Mouse (Mus musculus) R1 (cell line): ENCODE data around the gene Ssr1.
A peak's percentile ranks its signal among the peaks of the same experiment; 100 is the strongest.

Experiments used
- DNase-seq: peaks from one replicate; pipeline ENCODE4 v3.0.0-alpha.2; 2018; ENCODE audit warnings: low read depth, low spot score

Gene Ssr1

DNA sequence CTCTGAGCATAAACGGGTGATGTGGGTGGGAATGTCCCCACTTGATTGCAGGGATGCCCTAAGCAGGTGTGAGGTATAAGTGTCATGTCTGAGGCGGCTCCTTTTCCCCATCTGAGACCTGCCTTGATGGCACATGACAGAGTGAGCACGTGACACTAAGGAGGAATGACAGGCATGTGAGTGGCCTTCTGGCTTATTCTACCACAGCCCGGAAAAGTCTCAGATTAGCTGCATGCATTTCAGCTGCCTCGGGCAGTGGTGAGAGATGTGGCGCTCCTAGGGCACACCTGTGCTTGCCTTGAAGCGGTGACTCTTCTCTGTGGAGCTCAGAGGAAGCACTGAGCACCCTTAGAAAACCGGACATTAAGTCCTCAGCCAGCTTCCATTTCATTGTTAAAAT is 48.6 kb downstream of the Ssr1 start:
- DNase-seq, result no peak

DNA sequence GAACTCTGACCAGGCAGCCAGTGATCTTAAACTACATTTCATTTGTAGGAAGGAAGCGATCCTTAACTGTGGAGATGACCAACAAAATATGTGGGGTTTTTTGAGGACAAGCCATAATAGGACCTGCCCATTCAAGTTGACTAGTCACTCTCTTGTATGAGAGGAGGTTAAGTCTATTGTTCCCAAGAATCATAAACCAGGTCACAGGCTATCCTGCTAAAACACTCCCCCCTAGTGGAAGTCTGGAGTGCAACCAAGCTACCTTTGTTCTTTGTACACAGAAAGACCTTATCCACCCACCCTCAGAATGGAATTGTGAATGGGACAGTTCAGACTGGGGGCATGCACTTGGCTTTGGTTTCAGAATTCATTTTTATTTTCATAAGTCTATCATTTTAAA is 49.7 kb downstream of the Ssr1 start:
- peak; percentile 74 for DNase-seq

DNA sequence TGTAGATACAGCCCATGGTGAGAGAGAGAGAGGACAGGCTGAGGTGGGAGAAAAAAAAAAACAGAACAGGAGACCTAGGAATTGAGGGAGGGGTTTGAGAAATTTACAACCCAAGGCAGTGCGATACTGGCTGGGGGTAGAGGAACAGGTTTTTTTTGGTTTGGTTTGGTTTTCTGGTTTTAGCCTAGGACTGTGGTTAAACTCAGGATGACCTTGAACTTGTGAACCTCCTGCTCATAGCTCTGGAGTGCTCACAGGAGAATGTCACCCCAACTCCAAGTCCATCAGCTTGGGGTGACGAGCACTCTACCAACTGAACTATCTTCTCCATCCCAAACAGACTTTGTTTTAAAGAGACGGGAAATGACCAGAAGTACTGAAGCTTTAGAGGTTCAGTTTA is 50.6 kb downstream of the Ssr1 start:
- DNase-seq, result peak; percentile 56

DNA sequence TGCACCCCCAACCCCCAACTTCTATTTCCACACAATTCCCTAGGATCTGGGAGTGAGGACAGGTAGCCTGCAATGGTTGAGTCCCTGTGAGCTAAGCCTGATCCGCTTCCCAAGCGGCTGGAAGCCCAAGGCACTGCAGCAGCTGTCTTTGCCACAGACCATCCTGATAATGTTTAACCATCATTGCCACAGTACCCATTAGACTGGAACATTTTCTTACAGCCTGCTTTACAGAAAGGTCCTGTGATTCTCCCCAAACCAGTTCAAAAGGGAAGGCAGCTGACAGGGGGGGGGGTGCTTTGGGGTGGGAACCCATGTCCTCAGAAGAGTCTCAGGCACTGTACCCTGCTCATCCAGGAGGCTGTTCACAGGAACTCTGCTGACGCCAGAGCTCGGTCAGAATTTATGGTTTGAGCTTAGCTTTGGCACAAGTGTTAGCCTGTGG is 51.1 kb downstream of the Ssr1 start:
- no peak for DNase-seq

DNA sequence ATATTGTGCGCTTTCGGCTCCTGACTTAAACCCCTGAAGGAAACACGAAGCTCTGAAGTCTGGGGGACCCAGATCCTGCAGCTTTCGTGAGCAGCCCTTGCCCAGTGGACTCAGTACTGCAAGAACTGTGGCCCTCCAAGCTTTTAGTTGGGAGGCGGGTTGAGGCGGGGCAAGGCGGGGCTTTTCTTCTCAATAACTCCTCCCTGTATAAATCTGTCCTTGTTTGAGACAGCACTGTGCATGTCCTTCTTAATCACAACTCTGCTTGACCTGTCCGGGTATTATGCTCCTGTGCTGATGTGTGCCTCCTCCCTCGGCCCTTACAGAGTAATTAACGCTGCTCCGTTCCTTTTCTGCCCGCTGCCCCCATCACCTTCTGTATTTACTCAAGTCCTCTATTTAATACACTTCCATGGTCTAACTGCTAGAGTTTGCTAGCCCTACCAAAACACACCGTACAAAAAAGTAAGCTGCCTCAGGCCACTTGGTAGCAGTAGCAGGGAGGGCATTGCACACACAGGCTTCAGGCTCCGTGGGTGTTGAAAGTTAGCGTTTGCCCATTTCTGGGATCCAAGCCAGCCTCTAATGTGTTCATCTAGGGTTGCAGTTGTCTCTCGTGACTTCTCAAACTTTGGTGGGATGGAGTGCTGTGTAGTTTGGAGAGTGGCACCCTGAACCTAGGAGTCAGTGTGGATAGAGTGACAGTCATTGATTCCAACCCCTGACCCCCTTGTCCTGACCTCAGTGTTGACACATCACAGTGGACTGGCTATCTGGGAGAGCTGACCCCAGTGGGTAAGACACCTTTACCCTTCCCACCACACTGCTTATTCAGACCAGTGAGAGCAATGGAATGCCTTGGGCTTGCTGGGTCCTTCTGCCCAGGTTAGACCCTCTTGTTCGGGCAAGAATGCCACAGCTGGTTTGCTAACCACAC is 51.8 kb downstream of the Ssr1 start:
- no peak for DNase-seq

DNA sequence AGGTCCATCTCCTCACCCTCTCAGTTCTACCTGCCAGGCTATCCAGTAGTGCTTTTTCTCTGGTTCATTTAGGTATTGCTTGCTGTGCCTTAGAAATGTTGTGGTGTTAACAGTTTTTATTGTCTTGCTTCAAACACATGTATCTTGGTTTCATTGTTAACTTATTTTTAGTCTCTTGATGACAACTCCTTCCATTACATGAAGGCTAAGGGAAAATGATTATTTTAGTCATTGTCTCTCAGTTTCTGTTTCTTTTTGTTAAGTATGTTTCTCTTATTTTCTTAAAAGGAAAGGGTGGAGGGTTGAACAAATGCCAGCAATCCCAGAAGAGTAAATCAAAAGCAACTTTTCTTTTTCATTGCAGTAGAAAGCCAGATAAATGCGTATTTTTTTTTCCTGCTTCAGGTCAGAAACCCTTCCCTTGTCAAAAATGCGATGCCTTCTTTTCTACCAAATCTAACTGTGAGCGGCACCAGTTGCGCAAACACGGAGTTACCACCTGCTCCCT is 52.8 kb downstream of the Ssr1 start:
- no peak for DNase-seq

DNA sequence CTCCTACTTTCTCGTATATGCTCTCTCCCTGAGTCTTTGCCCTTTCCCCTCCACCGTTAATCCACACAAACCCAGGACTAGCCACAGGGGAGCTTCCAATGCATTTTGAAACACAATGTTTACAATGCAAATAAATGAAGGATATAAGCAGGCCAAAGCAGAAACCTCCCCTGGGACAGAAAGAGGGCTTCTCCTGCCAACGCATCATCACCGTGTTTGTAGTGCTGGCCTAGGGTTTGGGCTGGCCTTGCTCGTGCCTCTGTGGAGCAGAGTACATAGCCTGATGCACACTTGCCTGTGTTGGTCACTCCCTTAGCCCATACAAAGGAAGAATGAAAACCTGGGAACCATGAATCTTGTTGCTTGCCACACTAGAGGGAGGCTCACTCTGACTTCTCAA is 53.4 kb downstream of the Ssr1 start:
- no peak for DNase-seq

DNA sequence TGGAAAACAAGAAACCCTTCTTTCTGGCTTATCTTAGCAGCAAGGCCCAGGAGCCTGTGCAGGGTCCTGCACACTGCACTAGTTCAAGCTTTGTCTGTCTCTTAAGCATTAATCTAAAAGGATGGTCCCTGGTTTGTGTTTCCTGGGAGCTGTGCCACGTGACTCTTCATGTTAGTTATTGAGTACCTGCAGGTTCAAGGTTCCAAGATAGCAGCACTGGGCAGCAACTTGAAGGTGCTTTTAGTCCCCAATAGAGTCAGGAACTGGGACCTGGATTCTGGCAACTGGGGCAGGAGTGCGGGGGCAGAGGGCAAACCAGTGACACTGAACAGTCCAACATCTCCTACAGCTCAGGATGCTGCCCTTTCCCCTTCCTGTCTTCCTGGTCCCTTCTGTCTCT is 53.9 kb downstream of the Ssr1 start:
- no peak for DNase-seq

DNA sequence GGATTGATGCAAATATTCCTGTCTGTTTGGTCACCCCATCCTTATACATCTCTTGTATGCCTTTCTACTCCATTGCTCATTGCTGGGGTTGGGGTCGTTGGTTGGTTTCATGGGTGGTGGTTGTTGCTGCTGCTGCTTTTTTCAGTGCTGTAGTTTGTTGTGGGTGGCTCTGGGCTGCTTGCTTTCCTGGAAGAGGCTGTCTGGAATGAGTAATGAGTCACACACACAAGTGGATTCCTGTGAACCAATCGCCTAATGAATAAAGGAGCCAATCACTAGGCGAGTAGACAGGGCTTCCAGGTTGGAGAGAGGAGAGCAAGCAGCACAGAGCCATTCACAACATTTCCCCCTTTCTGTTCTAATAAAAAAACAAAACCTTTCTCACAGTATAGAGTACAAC is 57.7 kb downstream of the Ssr1 start:
- no peak for DNase-seq

DNA sequence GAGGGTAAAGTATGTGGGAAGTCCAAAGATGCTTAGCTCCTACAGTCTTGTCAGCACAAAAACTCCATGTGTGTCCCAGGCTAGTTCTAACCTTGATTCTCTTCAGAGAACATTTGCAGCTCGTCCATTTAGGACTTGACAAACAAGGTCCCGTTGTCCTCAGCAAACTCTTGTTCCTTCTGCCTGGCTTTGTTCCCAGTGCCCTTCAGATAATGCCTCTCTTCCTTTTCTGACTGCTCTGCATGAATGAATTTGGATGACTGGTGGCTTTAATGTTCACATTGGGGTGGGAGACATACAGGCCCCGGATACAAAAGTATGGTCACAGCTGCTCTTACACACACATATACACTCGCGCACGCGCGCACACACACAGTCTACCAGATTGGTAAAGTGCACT is 59.1 kb downstream of the Ssr1 start:
- DNase-seq, result no peak

DNA sequence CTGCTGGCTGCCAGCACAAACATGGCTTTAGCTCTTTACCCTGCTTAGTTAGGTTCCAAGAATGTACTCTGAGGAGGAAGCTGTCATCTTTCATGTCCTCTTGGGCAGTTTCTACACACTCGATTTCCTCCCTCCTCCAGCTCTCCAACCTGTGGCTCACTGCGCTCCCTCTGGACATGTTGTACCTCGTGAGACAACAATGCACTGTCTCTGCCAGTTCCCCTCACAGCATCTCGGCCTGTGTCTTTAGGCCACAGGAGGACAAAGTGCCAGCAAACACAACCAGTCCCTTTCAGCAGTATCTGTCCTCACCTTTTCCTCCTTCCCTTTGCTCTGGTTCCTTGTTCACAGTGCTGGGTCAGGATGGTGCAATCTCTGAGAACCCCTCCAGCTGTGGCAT is 59.9 kb downstream of the Ssr1 start:
- DNase-seq, result no peak

DNA sequence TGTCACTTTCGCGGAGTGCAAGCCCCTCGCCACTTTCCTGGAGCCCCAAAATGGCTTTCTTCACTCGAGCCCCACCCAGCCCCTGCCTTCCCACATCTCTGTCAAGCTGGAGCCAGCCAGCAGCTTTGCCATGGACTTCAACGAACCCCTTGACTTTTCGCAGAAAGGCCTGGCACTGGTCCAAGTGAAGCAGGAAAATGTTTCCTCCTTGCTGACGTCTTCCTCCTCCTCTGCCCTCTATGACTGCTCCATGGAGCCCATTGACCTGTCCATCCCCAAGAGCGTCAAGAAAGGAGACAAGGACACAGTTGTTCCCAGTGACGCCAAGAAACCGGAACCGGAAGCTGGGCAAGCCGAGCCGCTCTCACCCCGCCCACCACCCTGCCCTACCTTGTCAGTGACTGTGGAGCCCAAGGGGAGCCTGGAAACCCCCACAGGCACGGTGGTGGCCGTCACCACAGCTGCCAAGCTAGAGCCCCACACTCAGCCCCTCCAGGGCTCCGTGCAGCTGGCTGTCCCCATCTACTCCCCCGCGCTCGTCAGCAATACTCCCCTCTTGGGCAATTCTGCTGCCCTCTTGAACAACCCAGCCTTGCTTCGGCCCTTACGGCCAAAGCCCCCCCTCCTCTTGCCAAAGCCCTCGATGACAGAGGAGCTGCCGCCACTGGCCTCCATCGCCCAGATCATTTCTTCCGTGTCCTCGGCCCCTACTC is 62.7 kb downstream of the Ssr1 start:
- no peak for DNase-seq

DNA sequence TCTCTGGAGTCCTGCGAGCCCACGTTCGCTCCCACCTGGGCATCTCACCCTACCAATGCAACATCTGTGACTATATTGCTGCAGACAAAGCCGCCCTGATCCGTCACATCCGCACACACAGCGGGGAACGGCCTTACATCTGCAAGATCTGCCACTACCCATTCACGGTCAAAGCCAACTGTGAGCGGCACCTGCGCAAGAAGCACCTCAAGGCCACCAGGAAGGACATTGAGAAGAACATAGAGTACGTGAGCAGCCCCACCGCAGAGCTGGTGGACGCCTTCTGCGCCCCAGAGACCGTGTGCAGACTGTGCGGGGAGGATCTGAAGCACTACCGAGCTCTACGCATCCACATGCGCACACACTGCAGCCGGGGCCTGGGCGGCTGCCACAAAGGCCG is 63.4 kb downstream of the Ssr1 start:
- peak; percentile 67 for DNase-seq

DNA sequence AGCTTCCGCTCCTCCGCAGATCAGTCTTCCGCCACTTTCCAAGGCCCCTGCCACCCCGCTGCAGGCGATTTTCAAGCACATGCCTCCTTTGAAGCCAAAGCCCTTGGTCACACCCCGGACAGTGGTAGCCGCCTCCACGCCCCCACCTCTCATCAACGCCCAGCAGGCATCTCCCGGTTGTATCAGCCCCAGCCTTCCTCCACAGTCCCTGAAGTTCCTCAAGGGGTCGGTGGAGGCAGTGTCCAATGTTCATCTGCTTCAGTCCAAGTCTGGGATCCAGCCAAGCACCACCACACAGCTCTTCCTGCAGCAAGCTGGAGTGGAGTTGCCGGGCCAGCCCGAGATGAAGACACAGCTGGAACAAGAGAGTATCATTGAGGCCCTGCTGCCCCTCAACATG is 63.9 kb downstream of the Ssr1 start:
- peak; percentile 87 for DNase-seq

DNA sequence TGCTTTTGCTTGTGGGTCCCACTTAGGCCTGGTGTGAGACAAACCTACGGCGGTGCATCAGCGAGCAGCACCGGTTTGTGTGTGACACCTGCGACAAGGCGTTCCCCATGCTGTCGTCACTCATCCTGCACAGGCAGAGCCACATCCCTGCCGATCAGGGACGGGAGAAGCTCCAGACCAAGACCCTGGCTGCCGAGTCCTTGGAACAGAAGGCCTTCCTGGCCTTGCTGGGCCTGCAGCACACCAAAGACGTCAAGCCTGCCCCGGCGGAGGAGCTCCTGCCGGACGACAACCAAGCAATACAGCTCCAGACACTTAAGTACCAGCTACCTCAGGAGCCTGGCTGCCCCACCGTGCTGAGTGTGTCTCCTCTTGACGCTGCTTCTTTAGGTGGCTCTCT is 64.5 kb downstream of the Ssr1 start:
- no peak for DNase-seq

DNA sequence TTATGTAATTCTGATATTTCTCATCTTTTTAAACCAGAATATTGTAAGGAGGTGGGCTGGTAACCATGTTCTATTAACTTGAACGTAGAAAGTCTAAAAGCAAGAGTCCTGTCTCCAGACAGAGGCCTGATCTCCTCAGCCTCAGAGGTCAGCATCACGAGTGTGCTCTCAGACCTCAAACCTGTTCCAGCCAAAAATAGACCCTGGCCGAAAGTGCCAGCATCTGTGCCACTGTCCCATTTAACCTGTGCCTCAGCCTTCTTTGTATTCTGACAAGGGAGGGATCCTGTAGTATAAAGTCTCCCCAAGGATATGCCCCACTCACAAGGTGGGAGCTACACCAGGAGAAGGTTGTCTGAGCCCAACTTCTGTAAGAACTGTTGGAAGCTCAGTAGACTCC is 67.6 kb downstream of the Ssr1 start:
- no peak for DNase-seq

DNA sequence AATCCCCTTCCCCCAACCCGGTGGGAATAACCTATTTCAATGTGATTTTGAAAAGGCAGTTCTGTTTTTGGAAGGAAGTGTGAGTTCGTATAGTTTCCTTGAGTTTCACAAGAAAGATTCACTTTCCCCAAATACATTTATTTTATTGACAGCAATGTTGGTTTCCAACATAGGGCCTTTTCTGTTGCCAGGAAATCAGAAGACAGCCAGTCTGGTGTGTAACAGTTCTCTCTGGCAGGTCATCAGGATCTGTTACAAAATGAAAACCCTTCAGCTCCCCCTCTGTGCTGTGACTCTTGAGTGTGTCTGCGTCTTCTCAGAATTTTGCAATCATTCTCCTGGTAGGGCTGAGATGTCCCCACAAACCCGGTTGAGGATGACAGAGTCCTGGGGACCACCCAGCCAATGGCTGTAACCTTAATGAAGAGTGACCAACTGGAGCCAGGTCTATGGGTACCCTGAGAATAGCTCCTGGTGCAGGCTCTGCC is 69.5 kb downstream of the Ssr1 start:
- no peak for DNase-seq

DNA sequence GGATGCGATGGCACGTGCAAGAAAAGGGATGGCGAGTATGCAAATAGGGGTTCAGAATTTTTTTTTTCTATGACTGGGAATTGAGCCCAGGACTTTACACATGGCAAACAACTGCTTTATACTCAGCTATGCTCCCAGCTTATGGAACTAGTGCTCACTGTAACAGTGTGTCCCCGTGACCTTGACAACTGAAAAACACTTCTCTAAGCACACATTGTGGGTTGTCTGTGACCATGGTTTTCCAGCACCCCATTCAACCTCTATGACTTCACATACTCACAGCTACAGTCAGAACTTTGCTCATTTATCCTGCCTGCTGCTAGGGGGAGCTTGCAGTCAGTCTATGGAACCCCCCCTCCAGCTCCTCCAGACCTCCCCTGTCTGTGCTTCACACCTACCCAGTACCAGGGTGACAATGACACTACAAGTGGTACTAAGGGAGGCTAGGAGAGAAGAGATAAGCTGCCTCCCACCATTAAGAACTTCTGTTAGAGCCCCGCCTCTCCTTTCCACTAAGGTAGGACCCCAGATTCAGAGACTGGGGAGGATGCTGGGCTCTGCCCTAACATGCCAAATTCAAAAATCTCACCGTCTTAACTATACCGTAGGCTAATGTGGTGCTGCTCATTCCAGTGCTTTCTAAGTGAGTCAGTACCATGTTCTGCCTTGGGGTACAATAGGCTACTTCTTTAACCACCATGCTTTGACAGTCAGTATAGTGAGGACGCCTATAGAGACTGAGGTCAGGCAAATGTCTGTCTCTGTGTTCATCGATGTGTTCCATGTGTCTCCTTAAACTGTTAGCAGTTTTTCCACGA is 70.2 kb downstream of the Ssr1 start:
- DNase-seq, result no peak

DNA sequence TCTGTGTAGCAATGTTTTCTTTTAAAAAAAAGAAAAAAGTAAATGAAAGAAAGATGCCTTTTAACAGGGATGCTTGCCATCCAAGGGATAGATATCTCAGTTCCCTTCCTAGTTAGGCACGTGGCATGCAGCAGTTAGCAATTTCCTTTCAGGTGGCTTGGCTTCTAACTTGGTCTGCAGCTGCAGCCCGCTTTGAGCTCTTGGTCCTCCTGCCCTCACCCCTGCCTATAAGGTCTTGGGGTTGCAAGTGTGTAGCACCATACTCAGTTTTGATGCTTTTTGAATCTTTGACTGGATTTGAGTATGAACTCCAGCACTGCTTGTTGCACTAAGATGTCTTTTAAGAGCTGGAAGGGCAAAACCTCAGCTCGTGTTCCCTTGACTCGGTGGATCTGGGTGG is 70.9 kb downstream of the Ssr1 start:
- no peak for DNase-seq

DNA sequence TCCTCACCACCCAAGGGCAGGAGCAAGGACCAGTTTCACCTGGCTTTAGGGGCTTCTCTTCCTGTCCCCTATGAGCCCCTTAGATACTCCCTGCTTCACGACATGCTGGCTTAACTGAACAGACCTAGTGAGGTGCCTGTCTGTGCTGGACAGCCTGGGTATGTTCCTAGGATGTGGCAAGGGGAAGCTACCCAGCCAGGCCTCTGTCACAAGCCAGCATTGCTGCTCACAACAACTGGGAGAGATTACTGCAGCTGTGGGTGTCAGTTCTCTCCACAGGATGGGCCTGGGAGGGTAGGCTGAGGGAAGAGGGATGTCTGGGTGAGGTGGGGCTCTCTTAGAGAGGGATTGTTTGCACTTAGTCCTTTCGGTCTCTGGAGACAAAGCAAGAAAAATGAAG is 73.3 kb downstream of the Ssr1 start:
- DNase-seq, result no peak

DNA sequence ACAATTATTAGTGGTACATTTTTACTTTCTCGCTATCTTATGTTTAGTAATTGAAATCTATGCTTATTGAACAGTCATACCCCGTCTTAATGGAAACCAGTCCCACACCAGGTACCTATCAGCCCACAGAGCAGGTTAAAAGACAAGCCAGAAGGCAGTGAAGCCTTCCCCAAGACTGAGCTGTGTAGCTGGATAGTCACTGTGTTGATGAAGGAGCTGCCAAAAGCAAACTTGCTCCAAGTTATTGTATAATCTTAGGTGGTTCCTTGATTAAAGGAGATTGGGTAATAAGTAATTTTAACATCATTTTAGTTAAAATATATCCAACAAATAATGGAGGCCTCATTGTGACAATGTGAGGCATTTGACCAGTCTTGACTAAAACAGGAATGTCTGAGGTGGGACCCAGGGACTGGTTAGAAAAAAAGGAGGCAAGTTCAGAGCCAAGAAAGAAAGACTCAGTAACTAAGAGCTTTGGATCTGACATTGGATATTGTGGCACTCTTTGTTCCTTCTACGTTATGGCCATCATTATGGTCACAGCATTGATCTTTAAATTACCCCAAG is 74.2 kb downstream of the Ssr1 start:
- DNase-seq, result no peak
